Mouse (Mus musculus) left cerebral cortex, adult 18-20 months (tissue): Measurements from ENCODE around the gene Svop. TPM values are rescaled to one million over a fixed set of nuclear protein-coding genes. Genes with fewer than 3 reads are reported as not detected.

Source experiments
- DNase-seq, 2 experiments: peaks; one replicate each; pipeline ENCODE4 v3.0.0; 2021 to 2022; ENCODE audit warnings: low spot score in 2 of 2, mixed read lengths in 1 of 2
- long read RNA-seq, 2 experiments: library from polyadenylated mRNA; stranded (forward); transcript quantifications; one replicate each; pipeline ENCODE4 v2.0.0; 2021
- total RNA-seq, 2 experiments: library from RNA; stranded (reverse); gene quantifications; 2 replicates each; pipeline ENCODE4 v1.2.3; 2021

Svop gene
- total RNA-seq, result 100 to 1,000 TPM; 187 to 192 TPM
- long read RNA-seq, experiment 1, transcript Svop-201 (16 exons, 3,379 nt), result major isoform, 208 of 279 reads
- long read RNA-seq, experiment 1, partial matches to known transcripts, result 25 of 279 reads
- long read RNA-seq, experiment 1, other reads (novel, unspliced or antisense), result 46 of 279 reads
- long read RNA-seq, experiment 2, transcript Svop-201 (16 exons, 3,379 nt), result major isoform, 163 of 220 reads
- long read RNA-seq, experiment 2, partial matches to known transcripts, result 21 of 220 reads
- long read RNA-seq, experiment 2, other reads (novel, unspliced or antisense), result 36 of 220 reads

DNA sequence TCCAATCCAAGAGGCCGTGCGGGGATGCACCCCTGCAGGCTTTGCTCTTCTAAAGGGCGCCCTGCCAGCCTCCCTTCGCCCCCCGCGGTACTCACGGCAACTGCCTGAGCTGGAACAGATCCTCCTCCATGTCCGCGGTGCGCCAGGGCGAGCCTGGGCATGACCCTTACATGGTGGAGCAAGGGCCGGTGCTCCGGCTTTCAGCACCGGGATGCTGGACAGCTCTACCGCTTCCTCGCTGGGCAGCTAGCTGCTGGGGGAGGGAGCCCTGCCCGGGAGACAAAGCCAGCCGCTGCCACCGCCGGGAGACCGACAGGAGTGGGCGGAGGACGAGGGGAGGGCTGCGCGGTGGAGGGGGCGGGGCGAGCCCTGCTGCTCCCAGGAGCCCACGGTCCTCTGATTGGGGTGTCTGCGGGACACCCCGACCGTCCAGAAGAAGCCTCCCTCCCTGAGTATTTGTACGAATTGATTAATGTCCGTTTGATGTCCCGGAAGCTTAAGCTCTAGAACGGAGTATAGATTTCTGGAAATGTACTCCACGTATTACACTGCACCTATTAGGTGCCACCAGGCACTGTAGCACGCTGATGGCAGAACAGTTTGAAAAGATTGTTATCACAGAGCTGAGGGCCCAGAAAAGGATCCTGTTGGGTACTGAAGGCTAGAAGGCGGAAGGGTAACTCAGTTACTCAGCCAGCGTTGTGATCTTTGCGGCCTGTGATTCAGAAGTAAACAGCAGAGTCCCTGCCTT, at the start of gene Svop:
Gene Svop (minus strand): TSS at position 514 of the 751 bp plus-strand sequence.
- peak; percentile 78 to 87 for DNase-seq

DNA sequence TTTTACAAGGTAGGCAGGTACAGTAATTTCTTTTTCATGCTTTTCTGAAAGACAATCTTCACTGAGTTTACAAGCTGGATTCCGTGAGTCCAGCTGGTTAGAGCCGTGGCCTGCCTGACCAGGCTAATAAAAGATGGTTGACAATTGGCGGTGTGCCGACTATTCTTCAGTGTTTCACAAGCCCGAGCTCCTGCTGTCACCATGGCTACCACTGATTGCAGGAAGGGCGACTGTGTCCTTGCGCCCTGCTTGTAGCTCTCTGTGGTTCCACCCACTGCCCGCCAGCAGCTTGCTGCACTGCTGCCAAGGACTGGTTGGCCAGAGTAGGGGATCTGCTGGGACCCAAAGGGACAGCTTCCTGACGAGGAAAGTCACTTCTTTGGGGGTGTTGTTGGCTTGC, 47.8 kb upstream of the Svop start:
- peak; percentile 57 to 63 for DNase-seq

DNA sequence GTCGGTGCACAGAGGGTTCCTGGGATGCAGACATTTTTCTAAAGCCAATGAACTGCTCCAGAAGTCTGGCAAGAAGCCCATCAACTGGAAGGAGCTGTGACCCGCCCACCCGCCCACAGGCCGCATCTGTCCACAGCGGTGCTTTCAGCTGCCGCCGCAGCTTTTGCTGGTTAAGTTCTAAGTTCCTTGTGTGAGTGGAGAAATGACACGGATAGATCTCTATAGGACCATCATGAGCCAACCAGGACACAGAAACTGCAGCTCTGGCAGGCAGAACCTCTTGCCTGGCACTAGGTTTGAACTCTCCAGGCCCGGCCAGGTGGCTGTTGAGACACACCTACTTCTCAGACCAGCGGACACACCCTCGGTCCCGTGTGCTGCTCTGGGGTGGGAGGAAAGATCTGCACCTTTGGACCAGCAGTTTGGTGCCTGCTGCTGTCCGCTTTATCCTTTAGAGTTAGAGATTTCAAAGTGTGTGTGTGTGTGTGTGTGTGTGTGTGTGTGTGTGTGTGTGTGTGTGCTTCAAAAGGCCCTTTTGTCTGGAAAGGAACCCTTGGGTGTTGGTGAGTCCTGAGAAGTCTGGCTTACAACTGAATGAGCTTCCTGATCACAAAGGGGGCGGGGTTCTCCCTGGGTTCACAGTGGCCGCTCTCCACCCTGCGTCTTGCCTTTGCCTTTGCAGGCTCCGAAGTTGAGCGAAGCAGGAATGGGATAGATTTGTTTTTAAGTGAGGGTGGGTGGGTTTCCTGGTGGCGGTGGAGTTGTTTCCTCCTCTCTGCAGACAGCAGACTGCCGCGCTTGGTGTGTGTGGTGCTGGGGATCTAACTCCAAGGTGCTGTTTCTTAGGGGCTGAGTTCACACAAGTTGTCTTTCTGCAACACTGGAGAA, 47.2 kb upstream of the Svop start:
- DNase-seq, result no peak

DNA sequence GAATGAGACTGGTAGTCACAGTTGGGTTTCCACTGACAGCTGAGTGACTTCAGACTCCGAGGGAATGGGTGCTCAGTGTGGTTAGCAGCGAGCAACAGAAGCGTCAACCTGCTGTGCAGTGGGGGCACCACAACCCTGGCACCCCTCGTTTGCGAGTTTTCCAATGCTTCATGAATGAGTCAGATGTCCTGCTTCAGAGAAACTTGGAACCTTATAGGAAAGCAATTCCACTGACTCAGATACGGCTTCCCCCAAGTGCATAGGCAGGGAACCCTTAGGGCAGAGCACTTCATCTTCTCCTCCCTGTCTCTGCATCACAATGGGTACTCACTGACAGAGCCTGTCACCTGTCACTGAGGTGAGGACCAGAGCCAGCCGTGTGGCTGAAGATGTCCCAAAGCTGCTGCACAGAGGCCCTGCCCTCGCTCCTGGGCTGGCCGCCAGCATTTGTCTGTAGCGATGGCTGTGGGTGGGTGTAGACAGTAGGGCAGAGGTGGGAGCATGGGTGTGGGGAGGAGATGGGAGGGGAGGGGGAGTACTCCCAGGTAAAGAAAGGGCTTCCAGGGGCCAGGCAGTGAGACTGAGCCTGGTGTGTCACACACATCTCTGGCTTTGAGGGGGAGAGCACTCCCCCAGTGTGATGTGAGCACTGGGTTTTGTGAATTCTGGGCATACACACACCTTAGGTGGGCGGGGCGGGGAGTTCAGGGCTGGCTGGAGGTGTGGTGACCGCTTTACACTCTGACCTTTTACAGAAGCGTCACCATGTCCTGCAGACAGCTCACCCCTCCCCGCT, 46.3 kb upstream of the Svop start:
- no peak for DNase-seq

DNA sequence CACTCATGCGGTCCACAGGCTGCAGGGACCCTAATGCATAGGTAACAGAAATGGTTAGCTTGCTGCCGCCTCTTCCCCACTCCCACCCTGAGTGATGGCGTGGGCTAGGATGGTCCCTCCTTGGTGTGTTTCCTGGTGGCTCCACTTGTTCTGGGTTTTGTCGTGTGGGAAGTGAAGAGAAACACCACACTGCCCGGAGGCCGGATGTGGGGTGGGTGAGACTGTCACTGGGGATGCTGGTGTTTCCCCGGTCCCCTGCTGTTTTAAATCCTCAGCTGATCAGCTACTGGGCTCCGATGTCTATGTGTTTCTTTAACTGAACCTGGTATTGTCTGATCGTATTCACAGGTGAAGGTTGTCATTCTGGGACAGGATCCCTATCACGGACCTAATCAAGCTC, 44.1 kb upstream of the Svop start:
- no peak for DNase-seq

DNA sequence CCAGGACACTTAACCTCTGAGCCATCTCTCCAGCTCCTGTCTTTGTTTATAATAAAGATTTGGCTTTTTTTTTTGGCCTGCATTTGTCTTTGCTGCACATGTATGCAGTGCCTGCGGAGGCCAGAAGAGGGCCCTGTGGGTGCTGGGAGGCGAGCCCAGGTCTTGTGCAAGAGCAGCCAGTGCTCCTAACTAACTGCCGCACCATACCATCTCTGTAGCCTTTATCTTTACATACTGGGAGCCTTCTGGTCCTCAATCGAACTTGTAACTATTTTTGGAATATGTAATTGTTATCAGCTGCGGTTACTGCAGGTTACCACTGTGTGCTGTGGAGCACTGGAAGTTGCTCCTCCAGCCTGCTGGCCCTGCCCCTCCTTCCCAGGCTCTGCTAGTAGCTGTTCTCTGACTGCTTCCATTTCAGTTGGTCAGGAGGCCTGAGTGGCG, 42.7 kb upstream of the Svop start:
- peak; percentile 37 to 40 for DNase-seq

DNA sequence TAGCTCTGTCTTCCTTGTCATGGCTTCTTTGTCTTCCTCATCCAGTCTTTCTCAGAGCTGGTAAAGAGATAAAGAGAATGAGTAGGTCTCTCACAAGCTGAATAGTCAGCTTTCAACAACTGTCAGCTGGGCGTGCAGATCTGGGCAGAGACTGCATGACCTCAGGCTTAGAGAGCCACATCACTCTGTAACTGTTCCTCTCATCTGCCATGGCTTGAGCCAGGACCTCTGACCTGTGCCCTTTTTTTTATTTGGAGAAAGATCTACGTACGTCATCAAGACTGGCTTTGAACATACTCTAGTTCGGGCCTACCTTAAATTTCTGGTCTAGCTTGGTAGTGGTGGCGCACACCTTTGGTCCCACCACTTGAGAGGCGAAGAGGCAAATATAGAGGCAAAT, 41.5 kb upstream of the Svop start:
- no peak for DNase-seq

DNA sequence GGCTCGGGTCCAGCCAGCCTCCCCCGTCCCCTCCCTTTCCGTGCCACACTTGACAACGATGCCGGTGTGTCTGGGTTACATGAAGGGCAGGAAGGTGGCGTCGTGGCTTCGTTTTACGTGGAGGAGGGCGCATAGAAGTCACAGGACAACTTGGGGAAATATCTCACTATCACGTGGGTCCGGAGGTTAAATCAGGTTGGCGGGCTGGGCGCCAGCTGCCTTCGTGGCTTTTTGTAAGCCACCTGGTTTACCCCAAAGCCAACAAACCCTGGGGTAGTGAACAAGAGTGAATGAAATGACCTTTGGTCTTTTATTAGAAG, 40.1 kb upstream of the Svop start:
- DNase-seq, result no peak

DNA sequence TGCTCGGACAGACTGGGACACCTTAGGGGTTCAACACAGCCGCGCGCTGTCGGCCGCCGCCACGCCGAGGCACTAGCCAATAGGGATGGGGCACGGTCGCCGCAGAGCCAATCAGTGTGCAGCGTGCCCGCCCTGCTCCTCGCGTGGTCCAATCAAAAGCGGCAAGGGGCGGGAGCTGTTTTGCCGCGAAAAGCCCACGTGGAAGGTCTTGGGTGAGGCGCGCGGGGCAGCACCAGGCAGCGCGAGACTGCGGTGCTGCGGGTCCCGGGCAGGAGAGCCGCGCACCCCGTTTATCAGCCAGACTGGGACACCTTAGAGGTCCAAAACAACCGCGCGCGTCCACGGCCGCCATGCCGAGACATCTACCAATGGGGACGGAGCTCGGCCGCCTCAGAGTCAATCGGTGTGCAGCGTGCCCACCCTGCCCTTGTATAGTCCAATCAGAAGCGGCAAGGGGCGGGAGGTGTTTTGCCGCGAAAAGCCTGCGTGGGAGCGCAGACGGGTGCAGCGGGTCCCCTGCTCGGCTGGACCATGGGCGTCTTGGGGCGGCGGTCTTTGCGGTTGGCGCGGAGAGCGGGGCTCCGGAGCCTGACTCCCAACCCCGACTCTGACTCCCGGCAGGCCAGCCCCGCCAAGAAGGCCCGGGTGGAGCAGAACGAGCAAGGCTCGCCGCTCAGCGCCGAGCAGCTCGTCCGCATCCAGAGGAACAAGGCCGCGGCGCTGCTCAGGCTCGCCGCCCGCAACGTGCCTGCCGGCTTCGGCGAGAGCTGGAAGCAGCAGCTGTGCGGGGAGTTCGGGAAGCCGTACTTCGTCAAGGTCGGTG, 39.5 kb upstream of the Svop start:
- DNase-seq, result peak; percentile 91 to 93

DNA sequence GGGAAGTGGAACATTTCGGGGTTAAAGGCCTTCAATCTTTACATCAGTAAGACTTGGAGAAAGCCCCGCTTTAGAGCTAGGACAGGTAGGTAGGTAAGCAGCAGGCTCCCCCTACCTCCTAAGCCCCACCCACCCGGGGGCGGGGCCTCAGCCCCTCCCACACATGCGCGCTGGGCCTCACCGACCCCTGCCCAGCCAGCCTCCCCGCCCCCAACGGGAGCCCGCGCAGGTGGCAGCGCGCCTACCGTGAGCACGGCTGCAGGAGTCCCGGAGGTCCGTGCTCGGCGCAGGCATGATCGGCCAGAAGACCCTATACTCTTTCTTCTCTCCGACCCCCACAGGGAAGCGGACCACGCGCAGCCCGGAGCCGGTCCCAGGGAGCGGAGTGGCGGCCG, 38.8 kb upstream of the Svop start, which contains the start of gene Ung:
Gene Ung (plus strand): TSS at position 176 of the 395 bp plus-strand sequence.
- DNase-seq, result no peak

DNA sequence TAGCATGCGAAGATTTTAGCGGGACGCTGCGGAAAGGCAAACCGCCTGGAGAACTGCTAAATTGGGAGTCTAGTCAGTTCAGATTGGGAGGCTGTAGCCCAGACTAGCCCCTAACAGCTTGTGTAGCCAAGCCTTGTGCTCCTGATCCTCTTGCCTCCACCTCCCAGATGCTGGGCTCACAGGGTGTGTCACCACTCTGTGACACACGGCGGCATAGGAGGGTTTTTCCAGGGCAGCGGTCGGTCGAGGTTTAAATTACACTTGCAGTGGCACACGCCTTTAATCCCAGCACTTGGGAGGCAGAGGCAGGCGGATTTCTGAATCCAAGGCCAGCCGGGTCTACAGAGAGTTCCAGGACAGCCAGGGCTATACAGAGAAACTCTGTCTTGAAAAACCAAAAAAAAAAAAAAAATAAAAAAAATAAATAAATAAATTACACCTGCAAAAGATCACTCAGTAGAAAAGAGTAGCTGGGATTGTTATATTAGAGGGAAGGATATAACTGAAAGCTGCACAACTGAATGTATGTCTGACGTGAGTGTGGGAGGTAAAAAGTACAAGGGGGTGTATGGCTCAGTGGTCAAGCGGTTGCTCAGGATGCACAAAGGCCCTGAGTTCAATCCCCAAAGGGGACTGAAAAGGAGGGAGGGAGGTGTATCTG, 38.3 kb upstream of the Svop start:
- no peak for DNase-seq

DNA sequence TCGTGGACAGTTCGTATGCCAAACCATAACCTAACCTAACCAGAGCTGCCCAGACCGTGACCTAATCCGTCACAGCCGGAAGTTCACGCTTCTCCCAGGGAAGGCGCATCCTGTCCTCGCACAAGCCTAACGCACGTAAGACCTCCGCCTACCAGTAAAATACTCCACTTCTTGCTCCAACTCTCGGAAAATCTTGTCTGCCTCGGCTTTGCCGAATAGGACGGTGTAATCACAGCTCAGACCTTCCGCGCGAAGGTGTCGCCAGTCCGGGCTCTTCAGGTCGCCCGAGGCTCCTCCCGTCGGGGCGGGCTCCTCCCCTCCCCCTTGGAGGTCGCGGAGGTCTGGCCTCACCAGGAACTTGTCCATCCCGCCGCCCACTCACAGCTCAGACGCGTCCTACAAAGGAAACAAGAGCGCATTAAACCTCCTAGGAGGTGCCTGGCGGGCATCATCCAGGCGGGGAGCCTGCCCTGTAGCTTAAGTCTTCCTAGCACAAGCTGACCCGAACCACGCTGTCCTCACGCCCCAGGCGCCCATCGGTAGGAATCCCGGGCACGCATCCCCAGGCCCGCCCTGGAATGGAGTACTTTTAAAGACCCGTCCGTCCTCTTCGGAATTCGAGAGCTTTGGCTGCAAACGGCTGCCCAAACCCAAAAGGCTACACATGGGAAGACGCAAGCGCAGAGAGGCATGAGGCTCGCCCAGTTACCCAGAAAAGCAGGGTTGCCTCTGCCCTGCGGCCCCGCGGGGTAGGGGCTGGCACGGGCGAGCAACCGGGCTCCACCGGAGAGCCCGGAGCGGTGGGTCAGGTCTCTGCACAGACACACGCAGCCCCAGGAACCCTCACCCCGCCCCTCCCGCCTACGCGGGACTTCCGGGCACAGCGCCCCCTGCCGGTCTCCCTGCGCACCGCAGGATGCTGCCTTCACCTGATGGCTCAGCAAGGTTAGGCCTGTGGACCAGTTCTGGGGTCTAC, 36.3 kb upstream of the Svop start, which contains the start of gene Alkbh2:
Gene Alkbh2 (minus strand): TSS at position 845 of the 976 bp plus-strand sequence.
- DNase-seq, result peak; percentile 73

DNA sequence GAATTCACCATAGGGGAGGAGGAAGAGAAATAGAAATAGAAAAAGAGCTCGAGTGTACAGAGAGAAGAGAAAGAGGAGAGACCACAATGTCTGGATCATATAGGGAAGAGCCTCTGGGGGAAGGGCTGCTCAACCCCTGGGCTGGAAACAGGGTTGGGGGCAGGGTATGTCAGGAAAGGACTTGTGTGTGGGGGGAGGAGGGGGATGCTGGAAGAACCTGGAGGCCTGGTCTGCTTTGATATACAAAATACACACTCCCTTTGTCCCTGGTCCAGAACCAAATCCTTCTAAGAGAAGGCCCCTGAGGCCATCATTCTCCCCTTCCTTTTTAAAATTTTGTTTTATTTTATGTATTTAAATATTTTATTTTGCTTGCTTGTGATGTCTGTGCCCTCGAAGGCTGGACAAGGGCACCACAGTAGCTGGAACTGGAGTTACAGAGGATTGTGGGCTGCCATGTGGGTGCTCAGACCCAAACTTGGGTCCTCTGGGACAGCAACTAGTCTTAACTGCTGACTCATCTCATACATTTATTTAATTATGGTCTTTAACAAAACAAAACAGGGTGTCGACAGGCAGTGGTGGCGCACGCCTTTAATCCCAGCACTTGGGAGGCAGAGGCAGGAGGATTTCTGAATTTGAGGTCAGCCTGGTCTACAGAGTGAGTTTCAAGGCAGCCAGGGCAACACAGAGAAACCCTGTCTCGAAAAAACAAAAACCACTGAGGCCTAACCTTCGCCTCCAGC, 35.3 kb upstream of the Svop start:
- no peak for DNase-seq

DNA sequence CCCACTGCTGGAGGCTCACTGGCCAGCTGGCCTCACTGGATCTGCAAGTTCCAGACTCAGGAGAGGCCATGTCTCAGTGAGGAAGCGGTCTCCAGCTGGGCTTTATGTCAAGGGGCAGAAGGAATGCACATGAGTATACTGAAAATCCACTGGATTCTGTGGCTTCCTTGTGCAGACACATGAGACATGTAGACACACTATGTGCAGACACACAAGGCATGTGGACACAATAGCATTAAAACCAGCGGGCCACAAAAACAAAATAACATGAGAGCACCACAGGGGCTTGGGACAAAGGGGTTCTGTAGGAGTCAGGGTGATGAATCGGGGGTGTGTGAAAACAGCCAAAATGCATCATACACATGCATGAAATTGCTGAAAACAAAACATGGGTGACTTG, 34.6 kb upstream of the Svop start:
- DNase-seq, result no peak

DNA sequence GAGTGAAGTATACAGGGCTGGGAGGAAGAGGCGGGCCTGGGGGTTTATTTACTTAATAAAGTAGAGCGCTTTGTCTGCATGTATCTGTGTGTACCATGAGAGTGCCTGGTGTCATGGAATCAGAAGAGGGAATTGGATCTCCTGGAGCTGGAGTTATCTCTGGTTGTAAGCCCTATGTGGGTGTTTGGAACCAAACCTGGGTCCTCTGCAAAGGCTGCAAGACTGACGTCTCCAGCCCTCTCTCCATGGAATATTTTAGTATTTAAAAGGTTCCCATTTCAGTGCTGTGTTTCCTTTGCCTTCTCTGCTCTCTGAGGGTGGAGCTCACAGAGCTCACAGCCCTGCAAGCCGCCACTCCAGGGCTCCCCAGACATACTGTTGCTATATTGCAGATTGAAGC, 28.4 kb upstream of the Svop start:
- DNase-seq, result peak in 1 of 2 experiments; percentile 22

DNA sequence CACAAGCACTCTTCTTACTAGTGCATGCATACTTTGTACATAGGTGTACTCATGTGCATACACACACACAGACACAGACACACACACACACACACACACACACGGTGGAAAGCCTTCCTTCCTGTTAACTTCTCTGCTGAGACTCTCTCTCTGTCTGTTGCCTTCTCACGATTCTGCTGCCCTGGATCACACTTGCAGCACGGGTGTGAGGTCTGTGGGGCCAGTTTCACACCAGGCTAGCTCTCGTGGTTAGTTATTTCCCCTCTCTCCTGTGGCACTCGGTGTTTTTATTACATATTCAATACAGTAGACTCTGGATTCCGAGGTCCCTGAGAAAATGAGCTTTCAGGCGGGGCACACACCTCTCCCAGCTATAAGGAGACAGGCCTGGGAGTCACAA, 25.2 kb upstream of the Svop start:
- no peak for DNase-seq

DNA sequence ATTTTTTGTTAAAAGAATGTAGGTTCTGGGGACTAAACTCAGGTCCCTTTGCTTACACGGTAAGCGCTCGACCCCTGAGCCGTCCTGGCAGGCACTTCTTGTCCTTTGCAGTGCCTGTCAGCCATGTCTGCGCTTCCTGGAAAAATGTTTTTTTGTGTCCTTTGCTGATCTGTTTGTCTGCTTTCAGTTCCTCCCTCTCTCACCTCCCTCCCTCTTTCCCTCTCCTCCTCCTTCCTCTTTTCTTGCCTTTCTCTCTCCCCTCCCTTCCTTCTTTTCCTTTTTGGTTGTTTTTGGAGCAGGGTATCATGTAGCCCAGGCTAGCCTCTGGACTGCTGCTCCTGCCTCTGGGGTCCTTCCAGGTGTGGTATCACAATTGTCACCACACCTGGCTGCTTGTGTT, 23.7 kb upstream of the Svop start:
- DNase-seq, result no peak
